Mouse (Mus musculus) lung, postnatal 0 days (tissue): ENCODE data around the gene Hspbap1.

Experiments
- CTCF ChIP-seq: IDR thresholded peaks from 2 replicates; pipeline ENCODE4 v1.5.1; 2016; ENCODE audit warnings: antibody characterized with exemption, mild to moderate bottlenecking
- EP300 ChIP-seq: IDR thresholded peaks from 2 replicates; pipeline ENCODE4 v1.6.1; 2016; ENCODE audit warnings: antibody characterized with exemption, mild to moderate bottlenecking, control low read depth

GRCm38 (mm10) chr16:35872410-35873006 is 102.3 kb downstream of the Hspbap1 start:
- TF ChIP-seq CTCF (no peak), EP300 (no peak)
